Mouse (Mus musculus): ENCODE results near the gene Mgll. TPM values are rescaled to one million over a fixed set of nuclear protein-coding genes. Genes with fewer than 3 reads are reported as not detected.

The Mgll gene
- polyA plus RNA-seq, 1 experiment, result 28.7 TPM

GRCm38 (mm10) chr6:88829579-88829978, 105.4 kb downstream of the Mgll start:
- Histone ChIP-seq H3K4me1 (ENCODE audit: control insufficient read depth) (peaks cover 51% of the 10 kb centered on the region), H3K4me3 (replicated peaks) (no peak overlapping the region), H3K36me3 (ENCODE audit: control insufficient read depth) (peaks cover 68% of the 10 kb centered on the region), H3K9me3 (ENCODE audit: control insufficient read depth, low read length) (no peaks in the 10 kb centered on the region), H3K27me3 (ENCODE audit: control insufficient read depth) (no peaks in the 10 kb centered on the region)
- no peak for TF ChIP-seq GATA1 (IDR thresholded peaks at IDR 0.05; ENCODE audit: low read length)
- TF ChIP-seq TAL1 (IDR thresholded peaks at IDR 0.05; ENCODE audit: low read length), result no peak

GRCm38 (mm10) chr6:88830112-88830702, 106.0 kb downstream of the Mgll start:
- TF ChIP-seq GATA1 (IDR thresholded peaks at IDR 0.05; ENCODE audit: low read length), result no peak
- no peak for TF ChIP-seq TAL1 (IDR thresholded peaks at IDR 0.05; ENCODE audit: low read length)
- peaks cover 68% of the 10 kb centered on the region for H3K36me3 ChIP-seq (ENCODE audit: control insufficient read depth)
- H3K4me1 ChIP-seq (ENCODE audit: control insufficient read depth), result peaks cover 57% of the 10 kb centered on the region
- no peak overlapping the region for H3K4me3 ChIP-seq (replicated peaks)
- no peaks in the 10 kb centered on the region for H3K27me3 ChIP-seq (ENCODE audit: control insufficient read depth)
- H3K9me3 ChIP-seq (ENCODE audit: control insufficient read depth, low read length), result no peaks in the 10 kb centered on the region

GRCm38 (mm10) chr6:88831456-88831855, 107.2 kb downstream of the Mgll start:
- Histone ChIP-seq H3K4me3 (replicated peaks) (no peak overlapping the region), H3K36me3 (ENCODE audit: control insufficient read depth) (peaks cover 68% of the 10 kb centered on the region), H3K4me1 (ENCODE audit: control insufficient read depth) (peaks cover 69% of the 10 kb centered on the region), H3K9me3 (ENCODE audit: control insufficient read depth, low read length) (no peaks in the 10 kb centered on the region), H3K27me3 (ENCODE audit: control insufficient read depth) (no peaks in the 10 kb centered on the region)
- TF ChIP-seq GATA1 (IDR thresholded peaks at IDR 0.05; ENCODE audit: low read length), result no peak
- no peak for TF ChIP-seq TAL1 (IDR thresholded peaks at IDR 0.05; ENCODE audit: low read length)

- H3K9me3 ChIP-seq (ENCODE audit: control insufficient read depth, low read length), result no peaks in the 10 kb centered on the region
- H3K27me3 ChIP-seq (ENCODE audit: control insufficient read depth), result no peaks in the 10 kb centered on the region
- TF ChIP-seq GATA1 (IDR thresholded peaks at IDR 0.05; ENCODE audit: low read length) (no peak), TAL1 (IDR thresholded peaks at IDR 0.05; ENCODE audit: low read length) (no peak)
- peaks cover 80% of the 10 kb centered on the region for H3K4me1 ChIP-seq (ENCODE audit: control insufficient read depth)
- no peak overlapping the region for H3K4me3 ChIP-seq (replicated peaks)
- H3K36me3 ChIP-seq (ENCODE audit: control insufficient read depth), result peaks cover 68% of the 10 kb centered on the region
Observed at GRCm38 (mm10) chr6:88832663-88833062, 108.5 kb downstream of the Mgll start.

GRCm38 (mm10) chr6:88833340-88834140, 109.3 kb downstream of the Mgll start:
- Histone ChIP-seq H3K36me3 (ENCODE audit: control insufficient read depth) (peaks cover 68% of the 10 kb centered on the region), H3K27me3 (ENCODE audit: control insufficient read depth) (no peaks in the 10 kb centered on the region), H3K4me3 (replicated peaks) (no peak overlapping the region), H3K9me3 (ENCODE audit: control insufficient read depth, low read length) (no peaks in the 10 kb centered on the region), H3K4me1 (ENCODE audit: control insufficient read depth) (peaks cover 78% of the 10 kb centered on the region)
- TF ChIP-seq TAL1 (IDR thresholded peaks at IDR 0.05; ENCODE audit: low read length), result peak; percentile 37; the same call in 1 of the 3 replicates
- TF ChIP-seq GATA1 (IDR thresholded peaks at IDR 0.05; ENCODE audit: low read length), result peak; percentile 7; the same call in 1 of the 2 replicates

- Histone ChIP-seq H3K4me3 (replicated peaks) (peak overlapping the region; percentile 52), H3K36me3 (ENCODE audit: control insufficient read depth) (peaks cover 75% of the 10 kb centered on the region), H3K4me1 (ENCODE audit: control insufficient read depth) (peaks cover 90% of the 10 kb centered on the region), H3K27me3 (ENCODE audit: control insufficient read depth) (no peaks in the 10 kb centered on the region), H3K9me3 (ENCODE audit: control insufficient read depth, low read length) (no peaks in the 10 kb centered on the region)
- TF ChIP-seq TAL1 (IDR thresholded peaks at IDR 0.05; ENCODE audit: low read length) (no peak), GATA1 (IDR thresholded peaks at IDR 0.05; ENCODE audit: low read length) (no peak)
Observed at GRCm38 (mm10) chr6:88835047-88835446, 110.8 kb downstream of the Mgll start.

GRCm38 (mm10) chr6:88836178-88836819, 112.1 kb downstream of the Mgll start:
- Histone ChIP-seq H3K9me3 (ENCODE audit: control insufficient read depth, low read length) (no peaks in the 10 kb centered on the region), H3K4me3 (replicated peaks) (peak overlapping the region; percentile 5), H3K36me3 (ENCODE audit: control insufficient read depth) (peaks cover 83% of the 10 kb centered on the region), H3K27me3 (ENCODE audit: control insufficient read depth) (no peaks in the 10 kb centered on the region), H3K4me1 (ENCODE audit: control insufficient read depth) (peaks cover 94% of the 10 kb centered on the region)
- TF ChIP-seq GATA1 (IDR thresholded peaks at IDR 0.05; ENCODE audit: low read length) (no peak), TAL1 (IDR thresholded peaks at IDR 0.05; ENCODE audit: low read length) (no peak)

- no peaks in the 10 kb centered on the region for H3K9me3 ChIP-seq (ENCODE audit: control insufficient read depth, low read length)
- peaks cover 92% of the 10 kb centered on the region for H3K4me1 ChIP-seq (ENCODE audit: control insufficient read depth)
- TF ChIP-seq GATA1 (IDR thresholded peaks at IDR 0.05; ENCODE audit: low read length) (no peak), TAL1 (IDR thresholded peaks at IDR 0.05; ENCODE audit: low read length) (no peak)
- no peaks in the 10 kb centered on the region for H3K27me3 ChIP-seq (ENCODE audit: control insufficient read depth)
- H3K4me3 ChIP-seq (replicated peaks), result no peak overlapping the region
- peaks cover 76% of the 10 kb centered on the region for H3K36me3 ChIP-seq (ENCODE audit: control insufficient read depth)
Observed at GRCm38 (mm10) chr6:88837999-88838398, 113.8 kb downstream of the Mgll start.

- Histone ChIP-seq H3K27me3 (ENCODE audit: control insufficient read depth) (peaks cover 3% of the 10 kb centered on the region; the same call in 1 of the 2 replicates), H3K4me1 (ENCODE audit: control insufficient read depth) (peaks cover 92% of the 10 kb centered on the region), H3K36me3 (ENCODE audit: control insufficient read depth) (peaks cover 73% of the 10 kb centered on the region), H3K9me3 (ENCODE audit: control insufficient read depth, low read length) (no peaks in the 10 kb centered on the region), H3K4me3 (replicated peaks) (no peak overlapping the region)
- TF ChIP-seq TAL1 (IDR thresholded peaks at IDR 0.05; ENCODE audit: low read length), result no peak
- no peak for TF ChIP-seq GATA1 (IDR thresholded peaks at IDR 0.05; ENCODE audit: low read length)
Observed at GRCm38 (mm10) chr6:88838613-88839012, 114.4 kb downstream of the Mgll start.

Measured in erythroblast, embryonic 14.5 days (primary cell).